Mouse (Mus musculus) erythroblast, adult 5-6 weeks (primary cell): Measurements from ENCODE around the gene Dgkg. TPM values are rescaled to one million over a fixed set of nuclear protein-coding genes. Genes with fewer than 3 reads are reported as not detected.

Experiments used
- ATAC-seq: replicated peaks from 2 replicates; pipeline ENCODE4 v1.8.0; 2016; ENCODE audit warnings: moderate number of reproducible peaks, mild to moderate bottlenecking, moderate TSS enrichment, inconsistent platforms; ENCODE audit not compliant: poor library complexity, low FRiP score, severe bottlenecking
- total RNA-seq, 2 experiments: library from RNA; stranded (forward) in 1 of 2; stranded (reverse) in 1 of 2; fragments of 150-400 nt in 1 of 2; fragments of 200-764, 138-1000 nt in 1 of 2; gene quantifications; 2 replicates each; pipeline versions ENCODE4 v1.2.3 to v1.2.4; 2015 to 2017; ENCODE audit warnings: low replicate concordance in 2 of 2

Dgkg gene
- total RNA-seq, 2 experiments from 2014 or later, result 7.7 to 10.0 TPM

GRCm38 (mm10) chr16:22508936-22509563, 148.0 kb downstream of the Dgkg start:
- no peak for ATAC-seq

- no peak for ATAC-seq
These were observed 151.4 kb downstream of the Dgkg start for GRCm38 (mm10) chr16:22505656-22506055.

GRCm38 (mm10) chr16:22504851-22505250, 152.2 kb downstream of the Dgkg start:
- ATAC-seq, result no peak

- no peak for ATAC-seq
These were observed 153.0 kb downstream of the Dgkg start for GRCm38 (mm10) chr16:22504049-22504448.

- no peak for ATAC-seq
These were observed 153.6 kb downstream of the Dgkg start for GRCm38 (mm10) chr16:22503467-22503866.

- ATAC-seq, result no peak
These were observed 155.2 kb downstream of the Dgkg start for GRCm38 (mm10) chr16:22501855-22502254.

GRCm38 (mm10) chr16:22500561-22500960, 156.5 kb downstream of the Dgkg start:
- no peak for ATAC-seq

GRCm38 (mm10) chr16:22499951-22500350, 157.1 kb downstream of the Dgkg start:
- ATAC-seq, result no peak

- no peak for ATAC-seq
These were observed 157.6 kb downstream of the Dgkg start for GRCm38 (mm10) chr16:22499447-22499846.

- no peak for ATAC-seq
These were observed 159.0 kb downstream of the Dgkg start for GRCm38 (mm10) chr16:22497976-22498375.

GRCm38 (mm10) chr16:22495259-22495658, 161.8 kb downstream of the Dgkg start:
- no peak for ATAC-seq

- no peak for ATAC-seq
These were observed 162.2 kb downstream of the Dgkg start for GRCm38 (mm10) chr16:22494815-22495214.

- ATAC-seq, result no peak
These were observed 163.6 kb downstream of the Dgkg start for GRCm38 (mm10) chr16:22493396-22493795.

- no peak for ATAC-seq
These were observed 165.4 kb downstream of the Dgkg start for GRCm38 (mm10) chr16:22491446-22492166.

GRCm38 (mm10) chr16:22483900-22484299, 173.1 kb downstream of the Dgkg start:
- ATAC-seq, result no peak

GRCm38 (mm10) chr16:22479322-22479721, 177.7 kb downstream of the Dgkg start:
- no peak for ATAC-seq

GRCm38 (mm10) chr16:22471728-22472127, 185.3 kb downstream of the Dgkg start:
- no peak for ATAC-seq

- no peak for ATAC-seq
These were observed 187.6 kb downstream of the Dgkg start for GRCm38 (mm10) chr16:22469385-22469784.

- no peak for ATAC-seq
These were observed 189.9 kb downstream of the Dgkg start for GRCm38 (mm10) chr16:22467111-22467510.

- ATAC-seq, result no peak
These were observed 190.6 kb downstream of the Dgkg start for GRCm38 (mm10) chr16:22466381-22466780.

GRCm38 (mm10) chr16:22462220-22462619, 194.8 kb downstream of the Dgkg start:
- no peak for ATAC-seq

- no peak for ATAC-seq
These were observed 195.3 kb downstream of the Dgkg start for GRCm38 (mm10) chr16:22461728-22462127.
